ENCODE assay signal across 9 mouse cellular contexts in the genomic region with DNA sequence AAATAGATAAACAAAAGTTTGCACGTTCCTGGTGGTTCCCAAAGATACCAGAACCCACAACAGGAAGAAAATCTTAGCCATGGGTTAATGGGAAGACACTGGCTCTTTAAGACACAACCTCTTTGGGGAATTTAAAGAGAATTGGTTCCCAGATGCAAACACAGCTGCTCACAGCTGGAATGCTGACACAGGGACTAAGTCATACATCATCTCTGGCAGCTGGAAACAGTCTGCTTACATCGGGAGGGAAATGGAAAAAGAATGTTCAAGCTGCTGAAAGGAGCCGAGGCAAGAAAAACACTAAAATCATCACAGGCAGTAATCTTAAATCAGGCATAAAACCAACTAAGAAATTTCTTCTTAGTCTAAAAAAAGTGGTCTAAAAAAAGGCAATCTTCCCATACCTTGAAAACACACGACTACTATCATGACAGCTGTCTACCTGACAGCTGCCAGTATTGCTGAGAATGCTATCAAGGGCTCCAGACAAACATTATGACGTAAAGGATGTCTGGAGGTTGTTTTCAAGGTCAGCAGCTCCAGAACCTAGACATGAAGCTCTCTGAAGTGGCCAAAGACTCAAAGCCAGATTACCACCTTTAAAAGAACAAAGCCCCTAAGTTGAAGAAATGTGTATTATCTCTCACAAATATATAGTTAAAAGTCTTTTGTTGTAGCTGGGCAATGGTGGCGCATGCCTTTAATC. TPM values are rescaled to one million over a fixed set of nuclear protein-coding genes. Genes with fewer than 3 reads are reported as not detected.
DNase-seq lines count a peak whose midpoint lies in the region; ATAC-seq and TF ChIP-seq lines count a peak whose summit lies in the region.
"Had no signal": no experiment of that assay in that cellular context is flagged by ENCODE, and none has a peak within 500 bp of the region (broad histone marks: within the 10 kb centered on the region; RNA-seq: fewer than 3 reads in every experiment).

No protein-coding gene starts in this region.

- no peaks in the 10 kb centered on the region for H3K9me3 ChIP-seq in hindbrain, embryonic 11.5 days (ENCODE audit: control insufficient read depth, low read length)
- no peaks in the 10 kb centered on the region for H3K9me3 ChIP-seq in hindbrain, embryonic 10.5 days
- no peaks in the 10 kb centered on the region for H3K9me3 ChIP-seq in heart, embryonic 13.5 days
- no peaks in the 10 kb centered on the region for H3K9me3 ChIP-seq in neural tube, embryonic 13.5 days
- no peaks in the 10 kb centered on the region for H3K9me3 ChIP-seq in liver, postnatal 0 days (ENCODE audit: low read length)

- DNase-seq in hindbrain, embryonic 11.5 days (ENCODE audit: low spot score): peak; percentile 29
- DNase-seq in hindbrain, embryonic 10.5 days (ENCODE audit: low spot score): no peak
- DNase-seq in kidney, adult 9 months: peak; percentile 60
- DNase-seq in liver, postnatal 0 days: no peak
- no peak for DNase-seq in urinary bladder, adult 2 months (ENCODE audit: low spot score)
- no peak for DNase-seq in adrenal gland, postnatal 25 days

- TF ChIP-seq EP300 in liver, postnatal 0 days (IDR thresholded peaks at IDR 0.05; ENCODE audit: low read depth): no peak

- H3K27ac ChIP-seq in hindbrain, embryonic 11.5 days (ENCODE audit: low read depth, low read length): no peak overlapping the region
- H3K27ac ChIP-seq in hindbrain, embryonic 10.5 days: no peak overlapping the region
- H3K27ac ChIP-seq in heart, embryonic 13.5 days (replicated peaks): peak overlapping the region; percentile 87
- H3K27ac ChIP-seq in neural tube, embryonic 13.5 days (replicated peaks): peak overlapping the region; percentile 64
- no peak overlapping the region for H3K27ac ChIP-seq in liver, postnatal 0 days (ENCODE audit: low read depth)
- H3K27ac ChIP-seq: macrophage had no signal

- ATAC-seq in hindbrain, embryonic 11.5 days (ENCODE audit: low FRiP score): no peak
- no peak for ATAC-seq in heart, embryonic 13.5 days (ENCODE audit: extremely low read depth, insufficient number of reproducible peaks, low FRiP score, low TSS enrichment)
- ATAC-seq in neural tube, embryonic 13.5 days (ENCODE audit: low read depth): no peak
- no peak for ATAC-seq in liver, postnatal 0 days

- no peak for TF ChIP-seq CTCF in liver, postnatal 0 days (IDR thresholded peaks at IDR 0.05; ENCODE audit: low read depth)

- WGBS in hindbrain, embryonic 11.5 days: 62% methylated on average over 6 of the region's 6 CpGs
- WGBS in hindbrain, embryonic 10.5 days: 72% methylated on average over 6 of the region's 6 CpGs
- WGBS in heart, embryonic 13.5 days: 32% methylated on average over 6 of the region's 6 CpGs
- WGBS in neural tube, embryonic 13.5 days: 56% methylated on average over 6 of the region's 6 CpGs
- WGBS in liver, postnatal 0 days (ENCODE audit: insufficient replicate concordance): 69% methylated on average over 6 of the region's 6 CpGs

- H3K27me3 ChIP-seq in hindbrain, embryonic 11.5 days (ENCODE audit: control insufficient read depth, insufficient read depth, low read length): no peaks in the 10 kb centered on the region
- H3K27me3 ChIP-seq in hindbrain, embryonic 10.5 days (ENCODE audit: insufficient read depth, poor library complexity, severe bottlenecking): no peaks in the 10 kb centered on the region
- H3K27me3 ChIP-seq in heart, embryonic 13.5 days (replicated peaks): no peaks in the 10 kb centered on the region
- no peaks in the 10 kb centered on the region for H3K27me3 ChIP-seq in neural tube, embryonic 13.5 days
- no peaks in the 10 kb centered on the region for H3K27me3 ChIP-seq in liver, postnatal 0 days (ENCODE audit: insufficient read depth, low read length)

- peaks cover 15% of the 10 kb centered on the region for H3K36me3 ChIP-seq in hindbrain, embryonic 11.5 days (ENCODE audit: control insufficient read depth, insufficient read depth, low read length)
- peaks cover 100% of the 10 kb centered on the region for H3K36me3 ChIP-seq in hindbrain, embryonic 10.5 days
- peaks cover 83% of the 10 kb centered on the region for H3K36me3 ChIP-seq in heart, embryonic 13.5 days
- H3K36me3 ChIP-seq in neural tube, embryonic 13.5 days: peaks cover 60% of the 10 kb centered on the region
- H3K36me3 ChIP-seq in liver, postnatal 0 days (replicated peaks; ENCODE audit: insufficient read depth, low read length): peaks cover 66% of the 10 kb centered on the region

- no peak overlapping the region for H3K9ac ChIP-seq in hindbrain, embryonic 11.5 days (ENCODE audit: low read depth, low read length)
- no peak overlapping the region for H3K9ac ChIP-seq in heart, embryonic 13.5 days
- H3K9ac ChIP-seq in neural tube, embryonic 13.5 days: 0 out of 2 replicates have a peak overlapping the region, but pooled peaks have one; percentile 0
- no peak overlapping the region for H3K9ac ChIP-seq in liver, postnatal 0 days (replicated peaks)

- H3K4me2 ChIP-seq in hindbrain, embryonic 11.5 days (replicated peaks; ENCODE audit: low read depth, low read length): no peak overlapping the region
- 0 out of 2 replicates have a peak overlapping the region, but pooled peaks have one; percentile 1 for H3K4me2 ChIP-seq in heart, embryonic 13.5 days
- no peak overlapping the region for H3K4me2 ChIP-seq in neural tube, embryonic 13.5 days
- no peak overlapping the region for H3K4me2 ChIP-seq in liver, postnatal 0 days (ENCODE audit: low read depth, low read length)

- no peaks in the 10 kb centered on the region for H3K4me1 ChIP-seq in hindbrain, embryonic 11.5 days (replicated peaks; ENCODE audit: control insufficient read depth, insufficient read depth, low read length)
- H3K4me1 ChIP-seq in hindbrain, embryonic 10.5 days (replicated peaks): no peaks in the 10 kb centered on the region
- peaks cover 43% of the 10 kb centered on the region for H3K4me1 ChIP-seq in heart, embryonic 13.5 days
- H3K4me1 ChIP-seq in neural tube, embryonic 13.5 days (replicated peaks): peaks cover 14% of the 10 kb centered on the region
- H3K4me1 ChIP-seq in liver, postnatal 0 days (ENCODE audit: insufficient read depth): peaks cover 2% of the 10 kb centered on the region; the same call in 1 of the 2 replicates

- no peak overlapping the region for H3K4me3 ChIP-seq in hindbrain, embryonic 11.5 days (ENCODE audit: low read depth, low read length)
- H3K4me3 ChIP-seq in hindbrain, embryonic 10.5 days: no peak overlapping the region
- no peak overlapping the region for H3K4me3 ChIP-seq in heart, embryonic 13.5 days
- H3K4me3 ChIP-seq in neural tube, embryonic 13.5 days: no peak overlapping the region
- no peak overlapping the region for H3K4me3 ChIP-seq in liver, postnatal 0 days (ENCODE audit: low read depth, low read length)

RNA-seq across cellular contexts. Expression of a gene that starts 35.3 kb away (rescaled TPM):
- polyA plus RNA-seq in hindbrain, embryonic 11.5 days (2014; fragmentation: Nextera tagmentation; extraction: Ambion mirVana): 23.9 and 35.8 TPM in 2 replicates
- polyA plus RNA-seq in hindbrain, embryonic 10.5 days (2016; fragmentation: Nextera tagmentation; extraction: Ambion mirVana): 24.3 TPM in 2 replicates
- 15.8 and 16.2 TPM in 2 replicates for polyA plus RNA-seq in heart, embryonic 13.5 days (2015; fragmentation: Nextera tagmentation; extraction: Ambion mirVana)
- 36.1 and 41.0 TPM in 2 replicates for polyA plus RNA-seq in neural tube, embryonic 13.5 days (2015; fragmentation: Nextera tagmentation; extraction: Ambion mirVana)
- polyA plus RNA-seq in liver, postnatal 0 days (2015; fragmentation: Nextera tagmentation; extraction: Ambion mirVana): 3.6 and 3.8 TPM in 2 replicates
- polyA plus RNA-seq in urinary bladder, adult 2 months (2012; rRNA removed): 15.1 and 18.5 TPM in 2 replicates
- total RNA-seq in adrenal gland, postnatal 25 days (2021): 12.1 and 19.9 TPM in 2 replicates

RNA-seq across cellular contexts. Expression of a gene that starts 37.4 kb away (rescaled TPM):
- 185 and 204 TPM in 2 replicates for polyA plus RNA-seq in hindbrain, embryonic 11.5 days (2014; fragmentation: Nextera tagmentation; extraction: Ambion mirVana)
- polyA plus RNA-seq in hindbrain, embryonic 10.5 days (2016; fragmentation: Nextera tagmentation; extraction: Ambion mirVana): 157 and 186 TPM in 2 replicates
- 91.9 and 97.2 TPM in 2 replicates for polyA plus RNA-seq in heart, embryonic 13.5 days (2015; fragmentation: Nextera tagmentation; extraction: Ambion mirVana)
- 104 and 116 TPM in 2 replicates for polyA plus RNA-seq in neural tube, embryonic 13.5 days (2015; fragmentation: Nextera tagmentation; extraction: Ambion mirVana)
- polyA plus RNA-seq in liver, postnatal 0 days (2015; fragmentation: Nextera tagmentation; extraction: Ambion mirVana): 19.0 and 23.3 TPM in 2 replicates
- 23.9 and 24.4 TPM in 2 replicates for polyA plus RNA-seq in urinary bladder, adult 2 months (2012; rRNA removed)
- total RNA-seq in adrenal gland, postnatal 25 days (2021): 73.2 and 88.5 TPM in 2 replicates

RNA-seq across cellular contexts. Expression of a gene that starts 38.0 kb away (rescaled TPM):
- polyA plus RNA-seq in hindbrain, embryonic 11.5 days (2014; fragmentation: Nextera tagmentation; extraction: Ambion mirVana): 1,309 and 1,311 TPM in 2 replicates
- polyA plus RNA-seq in hindbrain, embryonic 10.5 days (2016; fragmentation: Nextera tagmentation; extraction: Ambion mirVana): 1,344 and 1,669 TPM in 2 replicates
- polyA plus RNA-seq in heart, embryonic 13.5 days (2015; fragmentation: Nextera tagmentation; extraction: Ambion mirVana): 500 and 519 TPM in 2 replicates
- 784 and 805 TPM in 2 replicates for polyA plus RNA-seq in neural tube, embryonic 13.5 days (2015; fragmentation: Nextera tagmentation; extraction: Ambion mirVana)
- 126 and 151 TPM in 2 replicates for polyA plus RNA-seq in liver, postnatal 0 days (2015; fragmentation: Nextera tagmentation; extraction: Ambion mirVana)
- 323 and 341 TPM in 2 replicates for polyA plus RNA-seq in urinary bladder, adult 2 months (2012; rRNA removed)
- total RNA-seq in adrenal gland, postnatal 25 days (2021): 210 and 212 TPM in 2 replicates

RNA-seq across cellular contexts. Expression of a gene that starts 56.0 kb away (rescaled TPM):
- 4.7 and 5.0 TPM in 2 replicates for polyA plus RNA-seq in hindbrain, embryonic 11.5 days (2014; fragmentation: Nextera tagmentation; extraction: Ambion mirVana)
- polyA plus RNA-seq in hindbrain, embryonic 10.5 days (2016; fragmentation: Nextera tagmentation; extraction: Ambion mirVana): 7.3 and 8.5 TPM in 2 replicates
- 7.2 and 8.2 TPM in 2 replicates for polyA plus RNA-seq in heart, embryonic 13.5 days (2015; fragmentation: Nextera tagmentation; extraction: Ambion mirVana)
- 1.3 and 1.9 TPM in 2 replicates for polyA plus RNA-seq in neural tube, embryonic 13.5 days (2015; fragmentation: Nextera tagmentation; extraction: Ambion mirVana)
- 85.8 and 89.1 TPM in 2 replicates for polyA plus RNA-seq in liver, postnatal 0 days (2015; fragmentation: Nextera tagmentation; extraction: Ambion mirVana)
- polyA plus RNA-seq in urinary bladder, adult 2 months (2012; rRNA removed): 0.28 and 0.34 TPM in 2 replicates
- total RNA-seq in adrenal gland, postnatal 25 days (2021): 0.58 TPM in 1 of 2 replicates, not detected in the other

Comparison
In these comparisons a context has a peak if more than half of its experiments do, and no peak if none do; other contexts are left out.
1. DNase-seq: peak in hindbrain, embryonic 11.5 days (single experiment) and kidney, adult 9 months (single experiment); none in hindbrain, embryonic 10.5 days (single experiment), liver, postnatal 0 days (single experiment), urinary bladder, adult 2 months (single experiment) and adrenal gland, postnatal 25 days (single experiment).
2. H3K27ac ChIP-seq: peak in heart, embryonic 13.5 days (single experiment) and neural tube, embryonic 13.5 days (single experiment); none in hindbrain, embryonic 11.5 days (single experiment), hindbrain, embryonic 10.5 days (single experiment) and liver, postnatal 0 days (single experiment).